Mouse (Mus musculus) heart, embryonic 14.5 days (tissue): ENCODE measurements at regions not wholly inside any gene's neighbourhood (a gene's known extent, or its start where the extent isn't known, plus 50 kb on each side); places are given as distances from the start of the nearest gene placed in this dataset.

Experiments used
- ATAC-seq: fragments of 200-750 bp; cut with Nextera tagmentation; 2 replicates; pipeline ENCODE4 v1.8.0; 2017; ENCODE audit warnings: low read depth, moderate TSS enrichment; ENCODE audit not compliant: insufficient number of reproducible peaks, insufficient read depth, low FRiP score
- H3K27ac ChIP-seq, 2 experiments: fragments of 200-500 bp in 1 of 2; fragments of 300-500 bp in 1 of 2; sonication (generic) in 1 of 2; replicated peaks in 1 of 2; 2 replicates each; pipeline ENCODE4 v1.5.1; 2012 to 2014; ENCODE audit warnings: low read depth in 2 of 2, low read length in 2 of 2, control low read depth in 1 of 2, mild to moderate bottlenecking in 1 of 2, mixed read lengths in 1 of 2; ENCODE audit not compliant: control insufficient read depth in 1 of 2, insufficient read depth in 1 of 2
- H3K27me3 ChIP-seq: fragments of 300-500 bp; sonication (generic); 2 replicates; pipeline ENCODE4 v1.6.1; 2014; ENCODE audit warnings: mild to moderate bottlenecking, low read length, control low read depth; ENCODE audit not compliant: control insufficient read depth, insufficient read depth
- H3K36me3 ChIP-seq: fragments of 300-500 bp; sonication (generic); 2 replicates; pipeline ENCODE4 v1.6.1; 2014; ENCODE audit warnings: mild to moderate bottlenecking, control low read depth, low read length, mixed read lengths; ENCODE audit not compliant: control insufficient read depth, insufficient read depth
- H3K4me1 ChIP-seq, 2 experiments: fragments of 200-500 bp in 1 of 2; fragments of 300-500 bp in 1 of 2; sonication (generic) in 1 of 2; 2 replicates each; pipeline ENCODE4 v1.6.1; 2012 to 2014; ENCODE audit warnings: low read length in 2 of 2, control low read depth in 1 of 2, mixed read lengths in 1 of 2; ENCODE audit not compliant: control insufficient read depth in 2 of 2, insufficient read depth in 2 of 2
- H3K4me2 ChIP-seq: fragments of 300-500 bp; sonication (generic); 2 replicates; pipeline ENCODE4 v1.6.1; 2014; ENCODE audit warnings: mild to moderate bottlenecking, low read length
- H3K4me3 ChIP-seq, 2 experiments: fragments of 200-500 bp in 1 of 2; fragments of 300-500 bp in 1 of 2; sonication (generic) in 1 of 2; 2 replicates each; pipeline ENCODE4 v1.5.1; 2012 to 2014; ENCODE audit warnings: low read length in 2 of 2, mild to moderate bottlenecking in 2 of 2, control low read depth in 1 of 2, low read depth in 1 of 2, moderate library complexity in 1 of 2; ENCODE audit not compliant: control insufficient read depth in 1 of 2, insufficient read depth in 1 of 2
- H3K9ac ChIP-seq: fragments of 300-500 bp; sonication (generic); 2 replicates; pipeline ENCODE4 v1.6.1; 2014; ENCODE audit warnings: mild to moderate bottlenecking, low read length
- H3K9me3 ChIP-seq: fragments of 300-500 bp; sonication (generic); 2 replicates; pipeline ENCODE4 v1.6.1; 2016; ENCODE audit warnings: low read length, control low read depth; ENCODE audit not compliant: control insufficient read depth
- WGBS: fragments of 180-500 bp; shearing (Covaris S2); extraction: QIAGEN DNeasy Blood & Tissue Kit; methylation state at CpG from one replicate; pipeline ENCODE4 v1.1.7; 2014; 5-methylcytosine and 5-hydroxymethylcytosine counted together

DNA sequence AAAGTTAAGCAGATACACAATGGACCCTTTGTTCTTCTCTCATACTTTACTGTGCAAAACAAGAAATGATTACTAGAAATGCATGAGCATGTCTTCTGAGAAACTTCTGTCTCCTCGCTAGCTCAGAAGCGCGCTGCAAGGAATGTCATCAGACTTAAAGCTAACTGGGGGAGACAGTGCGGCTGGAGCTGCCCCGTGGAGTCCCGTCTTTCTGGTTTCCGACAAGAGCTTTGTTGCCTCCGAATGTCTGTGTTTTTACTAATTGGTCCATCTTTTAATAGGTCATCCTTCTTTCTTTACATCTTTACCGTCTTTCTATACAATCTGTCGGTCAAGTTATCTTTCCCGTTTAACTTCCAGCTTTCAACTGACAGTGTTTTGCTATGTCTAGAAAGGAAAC is 140.0 kb downstream of the Mycn start:
- ATAC-seq, result no peak
- Histone ChIP-seq H3K27me3 (no peaks in the 10 kb centered on the region), H3K36me3 (no peaks in the 10 kb centered on the region), H3K9me3 (no peaks in the 10 kb centered on the region), H3K4me3 (no peak overlapping the region), H3K9ac (no peak overlapping the region), H3K4me2 (no peak overlapping the region; the same call in 1 of the 2 replicates), H3K4me1 (peaks cover 2 to 4% of the 10 kb centered on the region in 2 experiments; a peak in 2 of 4 replicates), H3K27ac (no peak overlapping the region)
- WGBS, result 48% methylated on average over 11 of the region's 11 CpGs

DNA sequence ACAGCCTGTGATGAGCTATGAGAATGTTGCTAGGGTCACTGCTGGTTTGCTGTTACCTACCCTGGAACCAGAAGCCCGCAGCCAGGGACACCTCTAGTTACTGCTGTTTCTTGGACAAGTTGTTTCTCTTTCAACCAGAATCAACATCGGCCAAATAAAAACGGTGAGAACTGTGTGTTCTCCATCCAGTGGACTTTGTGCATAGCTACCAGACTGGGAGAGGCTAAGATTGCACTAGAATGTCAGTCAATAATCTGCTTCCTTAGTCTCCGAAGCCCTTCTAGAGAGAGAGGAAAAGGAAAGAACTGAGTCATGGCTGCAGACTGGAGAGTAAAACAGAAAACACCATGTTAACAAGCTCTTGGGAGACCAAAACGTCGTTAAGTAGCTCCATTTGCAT is 141.6 kb downstream of the Mycn start:
- Histone ChIP-seq H3K4me1 (peaks cover 2 to 4% of the 10 kb centered on the region in 2 experiments; a peak in 1 of 4 replicates), H3K36me3 (no peaks in the 10 kb centered on the region), H3K27ac (no peak overlapping the region), H3K9me3 (no peaks in the 10 kb centered on the region), H3K27me3 (no peaks in the 10 kb centered on the region), H3K4me2 (no peak overlapping the region), H3K9ac (no peak overlapping the region), H3K4me3 (no peak overlapping the region)
- ATAC-seq, result no peak
- 81% methylated on average over 6 of the region's 6 CpGs for WGBS

DNA sequence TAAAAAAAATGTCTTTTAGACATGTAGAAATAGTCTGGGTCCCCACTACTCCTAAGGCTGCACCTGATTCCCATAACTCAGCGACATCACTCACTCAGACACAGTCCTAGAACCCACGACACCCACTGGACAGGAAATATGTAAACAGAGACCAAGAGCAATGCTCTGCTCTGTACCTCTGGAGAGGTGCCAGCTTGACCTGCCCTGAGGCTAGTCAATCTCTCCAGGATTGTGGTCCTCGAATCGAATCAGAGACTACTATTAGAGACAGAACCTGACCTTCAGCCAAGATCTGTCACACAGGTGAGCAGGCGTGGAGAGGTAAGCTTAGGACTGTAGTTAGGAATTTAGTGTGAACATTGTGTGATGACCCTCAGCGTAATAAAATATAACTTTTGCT is 152.7 kb downstream of the Mycn start:
- no peak for ATAC-seq
- whole genome bisulfite sequencing, result 79% methylated on average over 6 of the region's 6 CpGs
- Histone ChIP-seq H3K36me3 (no peaks in the 10 kb centered on the region), H3K4me2 (no peak overlapping the region), H3K4me1 (peaks cover 18 to 20% of the 10 kb centered on the region in 2 experiments; a peak in 3 of 4 replicates), H3K9ac (no peak overlapping the region), H3K27me3 (no peaks in the 10 kb centered on the region), H3K9me3 (no peaks in the 10 kb centered on the region), H3K4me3 (no peak overlapping the region), H3K27ac (no peak overlapping the region)

DNA sequence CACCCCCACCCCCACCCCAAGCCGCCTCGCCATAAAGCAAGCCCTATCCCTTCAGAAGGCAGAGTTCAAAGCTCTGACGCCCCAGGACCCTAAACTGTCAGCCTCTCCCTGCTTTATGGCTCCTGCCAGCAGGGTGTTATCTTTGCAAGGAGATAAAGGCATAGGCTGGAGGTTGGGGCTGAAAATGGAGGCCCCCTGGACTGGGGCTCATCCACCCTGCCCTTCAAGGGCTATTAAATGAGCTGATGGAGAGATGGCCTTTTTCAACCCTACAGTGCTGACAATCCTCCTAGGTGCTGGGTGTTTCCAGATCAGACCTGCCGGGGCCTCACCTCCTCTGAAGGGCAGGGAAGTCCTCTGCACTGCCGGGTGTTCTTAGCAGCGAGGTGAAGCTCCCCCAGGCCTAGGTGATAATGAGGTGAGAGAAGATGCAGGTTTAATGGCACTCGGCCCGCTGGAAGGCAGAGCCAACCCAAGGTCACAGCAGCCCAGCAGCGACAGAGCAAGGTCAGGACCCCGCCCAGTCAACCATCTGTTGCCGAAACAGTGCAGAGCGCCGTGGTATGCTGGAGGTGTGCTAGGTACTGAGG is 153.4 kb downstream of the Mycn start:
- H3K4me2 ChIP-seq, result peak overlapping the region; percentile 61
- no peaks in the 10 kb centered on the region for H3K27me3 ChIP-seq
- peak overlapping the region in 1 of 2 experiments; percentile 23; a peak in 2 of 4 replicates for H3K4me3 ChIP-seq
- H3K27ac ChIP-seq, result no peak overlapping the region
- no peaks in the 10 kb centered on the region for H3K9me3 ChIP-seq
- H3K36me3 ChIP-seq, result no peaks in the 10 kb centered on the region
- no peak for ATAC-seq
- peak overlapping the region; percentile 49; the same call in 1 of the 2 replicates for H3K9ac ChIP-seq
- 19% methylated on average over 13 of the region's 13 CpGs for WGBS
- H3K4me1 ChIP-seq, result peaks cover 18 to 20% of the 10 kb centered on the region in 2 experiments; a peak in 3 of 4 replicates

DNA sequence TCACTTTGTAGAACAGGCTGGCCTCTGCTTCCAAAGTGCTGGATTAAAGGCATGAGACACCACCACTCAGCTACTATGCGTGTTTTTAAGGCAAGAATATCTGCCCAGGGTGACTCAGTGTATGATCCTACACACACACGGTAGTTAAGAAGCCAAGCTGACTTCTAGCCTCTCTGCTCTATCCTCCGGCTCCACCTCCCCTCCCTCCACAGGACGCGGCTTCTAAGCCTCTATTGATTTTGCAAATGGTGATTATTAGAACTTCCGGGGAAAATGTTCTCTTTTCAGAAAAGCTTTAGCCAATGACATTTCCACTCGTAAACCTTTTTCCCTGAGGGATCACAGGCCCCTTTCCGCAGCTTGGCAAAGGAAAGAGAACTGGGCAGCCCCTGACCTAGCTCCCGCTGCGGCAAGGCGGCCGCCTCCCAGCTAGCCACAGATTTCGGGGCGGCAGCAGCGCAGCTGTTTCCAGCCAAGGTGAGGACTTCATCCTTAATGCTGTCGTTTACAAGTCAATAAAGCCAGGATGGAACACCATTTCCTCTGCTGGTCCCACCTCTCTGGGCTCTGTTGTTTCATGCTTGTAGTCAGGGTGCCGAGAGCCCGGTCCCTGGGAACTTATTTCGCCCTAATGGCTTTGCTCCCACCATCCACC is 154.0 kb downstream of the Mycn start:
- ATAC-seq, result no peak
- H3K9ac ChIP-seq, result peak overlapping the region; percentile 49

DNA sequence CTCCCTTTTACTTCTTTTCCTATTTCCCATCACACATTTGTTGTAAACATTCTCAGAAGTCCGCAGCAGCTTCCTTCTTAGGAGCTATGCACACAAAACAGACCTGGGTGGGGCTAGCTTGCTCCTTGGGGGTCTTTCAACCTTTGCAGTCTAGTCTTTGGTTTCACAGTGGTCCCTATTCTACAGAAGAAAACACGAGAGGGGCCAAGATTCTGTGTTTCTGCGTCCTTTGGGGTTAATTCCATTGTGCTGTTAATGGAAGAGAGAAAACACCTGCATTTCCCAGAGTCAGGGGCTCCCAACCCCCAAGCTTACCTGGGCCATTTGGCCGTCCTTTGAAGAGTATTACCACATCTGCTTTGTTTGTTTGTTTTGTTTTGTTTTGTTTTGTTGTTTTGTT is 154.6 kb downstream of the Mycn start:
- WGBS, result 69% methylated on average over 4 of the region's 4 CpGs

More for the DNA sequence above, 154.0 kb downstream of the Mycn start:
- peak overlapping the region; percentile 21 to 23; a peak in 3 of 4 replicates for H3K4me3 ChIP-seq
- peak overlapping the region; percentile 61 for H3K4me2 ChIP-seq
- H3K27me3 ChIP-seq, result no peaks in the 10 kb centered on the region
- no peak overlapping the region for H3K27ac ChIP-seq
- H3K4me1 ChIP-seq, result peaks cover 18 to 20% of the 10 kb centered on the region in 2 experiments; a peak in 3 of 4 replicates
- WGBS, result 12% methylated on average over 19 of the region's 19 CpGs
- no peaks in the 10 kb centered on the region for H3K36me3 ChIP-seq
- no peaks in the 10 kb centered on the region for H3K9me3 ChIP-seq

DNA sequence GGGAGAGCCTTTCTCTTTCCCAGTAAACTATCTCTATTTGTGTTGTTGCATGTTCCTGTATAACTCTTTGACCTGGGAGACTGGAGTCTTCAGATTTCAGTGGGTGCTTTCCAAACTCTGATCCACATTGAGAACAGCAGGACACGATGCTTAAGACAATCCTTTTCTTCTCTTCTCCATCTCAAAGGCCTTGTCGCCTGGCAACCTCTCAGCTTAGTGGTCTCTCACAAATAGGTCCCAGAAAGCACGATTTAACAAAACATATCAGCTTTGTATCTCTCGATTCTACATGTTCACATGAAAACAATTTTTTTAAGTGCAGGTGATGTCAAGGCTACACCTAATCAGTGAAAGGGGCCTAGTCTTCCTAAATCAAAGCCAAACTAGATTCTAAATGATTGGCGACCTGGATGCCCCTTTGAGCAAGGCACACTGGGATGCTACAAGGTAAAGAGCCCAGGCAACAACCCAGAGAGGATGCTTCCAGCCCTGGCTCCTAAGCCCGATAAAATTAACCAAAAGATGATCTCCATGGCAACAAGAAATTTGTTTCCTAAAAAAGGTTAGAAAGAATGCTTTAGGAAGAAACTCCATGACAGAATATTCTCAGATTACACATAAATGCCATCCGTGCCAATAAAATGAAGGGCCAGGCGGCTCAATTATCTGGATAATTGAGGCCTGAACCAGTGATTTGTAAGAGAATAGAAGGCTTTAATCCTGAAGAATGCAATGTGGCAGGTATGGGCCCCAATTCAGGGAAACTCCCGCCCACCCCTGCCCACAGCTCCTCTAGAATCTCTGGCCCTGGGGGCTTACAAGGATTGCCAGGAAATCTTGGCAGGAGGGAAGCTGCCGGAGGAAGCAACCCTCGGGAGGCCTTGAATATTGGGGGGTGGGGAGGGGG is 157.8 kb downstream of the Mycn start:
- H3K4me3 ChIP-seq, result no peak overlapping the region
- no peaks in the 10 kb centered on the region for H3K27me3 ChIP-seq
- H3K9ac ChIP-seq, result no peak overlapping the region
- H3K4me2 ChIP-seq, result no peak overlapping the region
- H3K27ac ChIP-seq, result no peak overlapping the region
- ATAC-seq, result no peak
- H3K36me3 ChIP-seq, result no peaks in the 10 kb centered on the region
- peaks cover 11 to 12% of the 10 kb centered on the region in 2 experiments for H3K4me1 ChIP-seq
- H3K9me3 ChIP-seq, result peaks cover 3% of the 10 kb centered on the region; the same call in 1 of the 2 replicates
- WGBS, result 57% methylated on average over 11 of the region's 11 CpGs

More for the DNA sequence above, 154.6 kb downstream of the Mycn start:
- Histone ChIP-seq H3K27ac (no peak overlapping the region), H3K9ac (no peak overlapping the region), H3K9me3 (no peaks in the 10 kb centered on the region), H3K4me3 (no peak overlapping the region), H3K27me3 (no peaks in the 10 kb centered on the region), H3K4me2 (no peak overlapping the region), H3K4me1 (peaks cover 15 to 17% of the 10 kb centered on the region in 2 experiments; a peak in 3 of 4 replicates), H3K36me3 (no peaks in the 10 kb centered on the region)
- no peak for ATAC-seq
